Mouse (Mus musculus) forebrain, embryonic 14.5 days (tissue): ENCODE results near the gene Usp43. TPM values are rescaled to one million over a fixed set of nuclear protein-coding genes. Genes with fewer than 3 reads are reported as not detected.

Experiments used
- ATAC-seq: fragments of 200-750 bp; cut with Nextera tagmentation; 2 replicates; pipeline ENCODE4 v1.8.0; 2017; ENCODE audit warnings: mild to moderate bottlenecking, moderate library complexity
- DNase-seq: peaks from one replicate; pipeline ENCODE4 v3.0.0-alpha.2; 2015; ENCODE audit warnings: low spot score
- H3K27ac ChIP-seq: fragments of 300-500 bp; sonication (generic); 2 replicates; pipeline ENCODE4 v1.5.1; 2014; ENCODE audit warnings: low read depth, mild to moderate bottlenecking, control low read depth, low read length, moderate library complexity
- H3K27me3 ChIP-seq: fragments of 300-500 bp; sonication (generic); replicated peaks from 2 replicates; pipeline ENCODE4 v1.6.1; 2014; ENCODE audit warnings: low read length, control low read depth, mixed read lengths; ENCODE audit not compliant: control insufficient read depth, insufficient read depth
- H3K36me3 ChIP-seq: fragments of 300-500 bp; sonication (generic); 2 replicates; pipeline ENCODE4 v1.6.1; 2014; ENCODE audit warnings: low read length, control low read depth; ENCODE audit not compliant: control insufficient read depth, insufficient read depth
- H3K4me1 ChIP-seq: fragments of 300-500 bp; sonication (generic); 2 replicates; pipeline ENCODE4 v1.6.1; 2014; ENCODE audit warnings: antibody characterized with exemption, low read length, control low read depth; ENCODE audit not compliant: control insufficient read depth, insufficient read depth
- H3K4me2 ChIP-seq: fragments of 300-500 bp; sonication (generic); 2 replicates; pipeline ENCODE4 v1.6.1; 2014; ENCODE audit warnings: mild to moderate bottlenecking, control low read depth, low read length
- H3K4me3 ChIP-seq: fragments of 300-500 bp; sonication (generic); 2 replicates; pipeline ENCODE4 v1.5.1; 2014; ENCODE audit warnings: low read depth, low read length, control low read depth
- H3K9ac ChIP-seq: fragments of 300-500 bp; sonication (generic); 2 replicates; pipeline ENCODE4 v1.6.1; 2014; ENCODE audit warnings: mild to moderate bottlenecking, low read length, control low read depth, moderate library complexity
- H3K9me3 ChIP-seq: fragments of 300-500 bp; sonication (generic); replicated peaks from 2 replicates; pipeline ENCODE4 v1.6.1; 2016; ENCODE audit warnings: low read length, control low read depth, mixed read lengths; ENCODE audit not compliant: control insufficient read depth
- WGBS: fragments of 180-500 bp; shearing (Covaris S2); extraction: QIAGEN DNeasy Blood & Tissue Kit; methylation state at CpG from one replicate; pipeline ENCODE4 v1.1.7; 2014; 5-methylcytosine and 5-hydroxymethylcytosine counted together
- polyA plus RNA-seq: library from polyadenylated mRNA; unstranded; fragments of >200 nt; fragmentation: Nextera tagmentation; extraction: Ambion mirVana; gene quantifications from 2 replicates; pipeline ENCODE4 v1.2.1, GENCODE M21; 2014

Gene Usp43
- polyA plus RNA-seq, 1 experiment from 2014 or later, result 0.61 TPM

DNA sequence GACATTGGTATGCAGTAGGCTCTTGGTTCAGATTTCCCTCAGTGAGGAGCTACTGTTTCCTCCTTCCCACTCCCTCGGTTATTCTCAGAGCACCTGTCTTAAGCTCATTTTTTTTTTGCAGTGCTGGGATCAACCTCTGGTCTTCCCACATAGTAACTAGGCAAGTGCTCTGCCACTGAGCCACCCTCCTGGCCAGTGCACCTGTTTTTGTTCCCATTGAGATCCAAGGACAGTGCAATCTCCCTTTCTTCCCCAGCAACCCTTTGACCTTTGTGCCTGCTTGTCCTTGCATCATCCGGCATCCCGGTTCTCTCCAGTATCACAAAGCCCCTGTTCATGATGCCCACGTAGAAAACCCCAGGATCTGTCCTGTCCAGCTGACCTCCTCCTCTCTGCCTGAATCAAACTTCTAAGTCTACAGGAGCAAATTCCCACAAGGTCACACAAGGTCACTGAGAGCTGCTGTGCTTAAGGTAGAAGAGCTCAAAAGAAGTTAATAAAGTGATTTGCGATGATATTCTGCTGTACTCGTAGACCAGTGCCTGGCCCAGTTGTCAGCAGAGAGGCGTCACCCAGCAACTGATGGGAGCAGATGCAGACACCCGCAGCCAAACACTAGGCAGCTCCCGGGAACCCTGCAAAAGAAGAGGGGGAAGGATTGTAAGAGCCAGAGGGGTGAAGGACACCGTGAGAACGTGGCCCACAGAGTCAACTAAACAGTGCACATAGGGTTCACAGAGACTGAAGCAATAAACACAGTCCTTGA is 114.9 kb downstream of the Usp43 start:
- Histone ChIP-seq H3K9me3 (no peaks in the 10 kb centered on the region), H3K36me3 (no peaks in the 10 kb centered on the region), H3K4me2 (no peak overlapping the region), H3K9ac (no peak overlapping the region), H3K4me3 (no peak overlapping the region), H3K27ac (no peak overlapping the region), H3K4me1 (no peaks in the 10 kb centered on the region), H3K27me3 (no peaks in the 10 kb centered on the region)
- ATAC-seq (no peak), DNase-seq (no peak)
- WGBS, result 88% methylated on average over 11 of the region's 11 CpGs

DNA sequence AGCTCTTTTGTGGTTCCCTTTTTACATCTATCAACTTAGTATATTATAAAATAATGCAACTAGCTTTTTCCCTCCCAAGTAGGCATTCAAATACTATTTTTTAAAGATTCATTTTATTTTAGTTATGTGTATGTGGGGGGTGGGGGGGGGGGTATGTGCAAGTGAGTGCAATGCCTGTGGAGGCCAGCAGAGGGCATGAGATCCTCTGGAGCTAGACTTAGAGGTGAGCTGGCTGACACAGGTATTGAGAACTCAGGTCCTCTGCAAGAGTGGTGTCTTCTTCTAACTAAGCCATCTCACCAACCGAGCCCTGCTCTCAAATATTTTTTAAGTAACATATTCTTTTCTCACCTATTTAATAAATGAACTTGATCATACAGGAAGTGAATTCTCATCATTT is 116.4 kb downstream of the Usp43 start:
- Histone ChIP-seq H3K36me3 (no peaks in the 10 kb centered on the region), H3K9me3 (no peaks in the 10 kb centered on the region), H3K4me1 (no peaks in the 10 kb centered on the region), H3K27me3 (no peaks in the 10 kb centered on the region), H3K4me3 (no peak overlapping the region), H3K9ac (no peak overlapping the region), H3K4me2 (no peak overlapping the region), H3K27ac (no peak overlapping the region)
- WGBS, result 91% methylated on average over 1 of the region's 1 CpGs
- DNase-seq (no peak), ATAC-seq (no peak)

Other genes starting within 250 kb of the Usp43 start
- gene Rcvrn, start 226.8 kb downstream of the Usp43 start, polyA plus RNA-seq, result not detected in 2 replicates
- 0.04 and 0.05 TPM in 2 replicates for gene Glp2r, start 151.0 kb downstream of the Usp43 start, polyA plus RNA-seq
- not detected in 2 replicates for gene Gsg1l2, start 147.5 kb downstream of the Usp43 start, polyA plus RNA-seq
- gene Dhrs7c, start 124.0 kb downstream of the Usp43 start, polyA plus RNA-seq, result not detected in 2 replicates
- gene Cfap52, start 43.5 kb upstream of the Usp43 start, polyA plus RNA-seq, result 2.3 and 3.2 TPM in 2 replicates
- 73.6 and 74.1 TPM in 2 replicates for gene Stx8, start 44.0 kb upstream of the Usp43 start, polyA plus RNA-seq